In the genomic region with DNA sequence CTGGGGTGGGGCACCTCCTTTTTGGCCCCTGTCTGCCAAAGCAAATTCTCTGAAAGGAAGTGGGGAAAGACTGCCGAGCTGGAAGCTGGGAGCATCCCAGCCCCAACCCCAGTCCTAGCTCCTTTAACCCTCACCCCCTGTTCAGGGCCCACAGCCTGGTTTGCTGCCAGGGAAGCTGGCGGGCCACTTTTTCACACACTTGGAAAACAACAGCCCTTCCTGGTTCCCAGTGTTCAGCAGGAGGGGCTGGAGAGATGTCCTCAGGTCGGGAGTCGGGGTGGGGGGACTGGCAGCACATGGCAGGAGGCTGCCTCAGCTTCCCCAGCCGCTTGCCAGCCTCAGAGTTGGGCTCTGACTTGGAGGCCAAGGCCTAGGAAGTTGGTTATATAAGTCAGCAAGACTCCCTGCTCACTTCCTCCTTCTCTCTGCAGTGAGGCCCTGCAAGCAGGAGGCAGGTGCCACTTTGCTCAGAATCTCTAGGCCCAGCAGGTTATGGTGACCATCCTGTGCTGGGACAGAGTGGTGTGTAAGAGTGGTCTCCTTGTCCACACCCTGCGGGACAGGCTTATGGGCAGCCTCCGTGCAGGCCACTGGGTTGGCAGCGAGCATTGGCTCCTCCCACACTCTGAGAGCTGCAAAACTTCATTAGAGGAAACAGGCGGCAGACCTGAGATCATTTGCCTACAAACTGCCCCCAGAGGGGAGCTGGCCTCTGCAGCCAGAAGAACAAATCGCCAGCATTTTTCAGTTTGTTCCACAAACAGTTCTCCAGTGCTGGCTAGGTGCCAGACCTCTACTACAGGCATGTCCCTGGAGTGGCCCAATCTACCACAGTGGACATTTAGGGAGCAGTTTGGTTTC, we compare ENCODE assay signal across 8 mouse cellular contexts. TPM values are rescaled to one million over a fixed set of nuclear protein-coding genes. Genes with fewer than 3 reads are reported as not detected.
A peak's percentile ranks its signal among the peaks of the same experiment; 100 is the strongest.
DNase-seq lines count a peak whose midpoint lies in the region; ATAC-seq and TF ChIP-seq lines count a peak whose summit lies in the region.

No protein-coding gene starts in this region.

- H3K4me1 ChIP-seq in liver, postnatal 0 days (ENCODE audit: insufficient read depth): peaks cover 38% of the 10 kb centered on the region
- H3K4me1 ChIP-seq in olfactory bulb, adult 2 months (ENCODE audit: control insufficient read depth, insufficient read depth, low read length): peaks cover 42% of the 10 kb centered on the region

- no peaks in the 10 kb centered on the region for H3K9me3 ChIP-seq in liver, postnatal 0 days (ENCODE audit: low read length)

- WGBS in liver, postnatal 0 days (ENCODE audit: insufficient replicate concordance): 20% methylated on average over 10 of the region's 10 CpGs
- 48% methylated on average over 10 of the region's 10 CpGs for WGBS in olfactory bulb, adult 2 months

- no peak for TF ChIP-seq CTCF in liver, postnatal 0 days (IDR thresholded peaks at IDR 0.05; ENCODE audit: low read depth)
- no peak for TF ChIP-seq CTCF in olfactory bulb, adult 2 months (IDR thresholded peaks at IDR 0.05; ENCODE audit: insufficient read depth, low read depth, low read length)

- peak overlapping the region; percentile 42 for H3K9ac ChIP-seq in liver, postnatal 0 days (replicated peaks)

- ATAC-seq in liver, postnatal 0 days: peak; percentile 68

- H3K36me3 ChIP-seq in liver, postnatal 0 days (replicated peaks; ENCODE audit: insufficient read depth, low read length): 0 out of 2 replicates have a peak, but pooled peaks cover 2% of the 10 kb centered on the region

- peak overlapping the region; percentile 86 for H3K27ac ChIP-seq in liver, postnatal 0 days (ENCODE audit: low read depth)
- H3K27ac ChIP-seq in olfactory bulb, adult 2 months (ENCODE audit: insufficient read depth, low read depth, low read length): peak overlapping the region; percentile 76

- H3K27me3 ChIP-seq in liver, postnatal 0 days (ENCODE audit: insufficient read depth, low read length): no peaks in the 10 kb centered on the region

- no peak for TF ChIP-seq POLR2A in olfactory bulb, adult 2 months (IDR thresholded peaks at IDR 0.05; ENCODE audit: insufficient read depth, low read depth, low read length)

- TF ChIP-seq EP300 in liver, postnatal 0 days (IDR thresholded peaks at IDR 0.05; ENCODE audit: low read depth): no peak

- peak overlapping the region; percentile 11; the same call in 1 of the 2 replicates for H3K4me2 ChIP-seq in liver, postnatal 0 days (ENCODE audit: low read depth, low read length)

- no peak overlapping the region for H3K4me3 ChIP-seq in liver, postnatal 0 days (ENCODE audit: low read depth, low read length)
- no peak overlapping the region for H3K4me3 ChIP-seq in olfactory bulb, adult 2 months (ENCODE audit: insufficient read depth, low read depth, low read length)

- DNase-seq in 416B (ENCODE audit: low read depth) (peak; percentile 86), MEL-GATA-1-ER (ENCODE audit: extremely low read depth, low read depth) (peak; percentile 39)
- peak; percentile 38 for DNase-seq in embryo, embryonic 10.5 days (ENCODE audit: low spot score)
- peak; percentile 78 to 80 for DNase-seq in heart, adult 9 months (ENCODE audit: low spot score in 2 of 2)
- DNase-seq in kidney, adult 18-20 months: peak; percentile 84
- DNase-seq in liver, postnatal 0 days: peak; percentile 66
- DNase-seq in urinary bladder, postnatal 4 days (ENCODE audit: low spot score in 2 of 2): peak; percentile 65 to 75

RNA-seq across cellular contexts. Expression of a gene that starts 10.8 kb away (rescaled TPM):
- 20.1 and 21.8 TPM in 2 replicates for polyA plus RNA-seq in liver, postnatal 0 days (2015; fragmentation: Nextera tagmentation; extraction: Ambion mirVana)
- polyA plus RNA-seq in olfactory bulb, adult 2 months (2012; ENCODE audit: insufficient read depth, insufficient read length, low replicate concordance, missing spikeins): not detected in 2 replicates
